Mouse (Mus musculus) heart, embryonic 14.5 days (tissue): ENCODE data around the gene Pprc1. TPM values are rescaled to one million over a fixed set of nuclear protein-coding genes. Genes with fewer than 3 reads are reported as not detected.

ENCODE experiments used
- ATAC-seq: fragments of 200-750 bp; cut with Nextera tagmentation; 2 replicates; pipeline ENCODE4 v1.8.0; 2017; ENCODE audit warnings: low read depth, moderate TSS enrichment; ENCODE audit not compliant: insufficient number of reproducible peaks, insufficient read depth, low FRiP score
- H3K27ac ChIP-seq, 2 experiments: fragments of 200-500 bp in 1 of 2; fragments of 300-500 bp in 1 of 2; sonication (generic) in 1 of 2; replicated peaks in 1 of 2; 2 replicates each; pipeline ENCODE4 v1.5.1; 2012 to 2014; ENCODE audit warnings: low read depth in 2 of 2, low read length in 2 of 2, control low read depth in 1 of 2, mild to moderate bottlenecking in 1 of 2, mixed read lengths in 1 of 2; ENCODE audit not compliant: control insufficient read depth in 1 of 2, insufficient read depth in 1 of 2
- H3K27me3 ChIP-seq: fragments of 300-500 bp; sonication (generic); 2 replicates; pipeline ENCODE4 v1.6.1; 2014; ENCODE audit warnings: mild to moderate bottlenecking, low read length, control low read depth; ENCODE audit not compliant: control insufficient read depth, insufficient read depth
- H3K36me3 ChIP-seq: fragments of 300-500 bp; sonication (generic); 2 replicates; pipeline ENCODE4 v1.6.1; 2014; ENCODE audit warnings: mild to moderate bottlenecking, control low read depth, low read length, mixed read lengths; ENCODE audit not compliant: control insufficient read depth, insufficient read depth
- H3K4me1 ChIP-seq, 2 experiments: fragments of 200-500 bp in 1 of 2; fragments of 300-500 bp in 1 of 2; sonication (generic) in 1 of 2; 2 replicates each; pipeline ENCODE4 v1.6.1; 2012 to 2014; ENCODE audit warnings: low read length in 2 of 2, control low read depth in 1 of 2, mixed read lengths in 1 of 2; ENCODE audit not compliant: control insufficient read depth in 2 of 2, insufficient read depth in 2 of 2
- H3K4me2 ChIP-seq: fragments of 300-500 bp; sonication (generic); 2 replicates; pipeline ENCODE4 v1.6.1; 2014; ENCODE audit warnings: mild to moderate bottlenecking, low read length
- H3K4me3 ChIP-seq, 2 experiments: fragments of 200-500 bp in 1 of 2; fragments of 300-500 bp in 1 of 2; sonication (generic) in 1 of 2; 2 replicates each; pipeline ENCODE4 v1.5.1; 2012 to 2014; ENCODE audit warnings: low read length in 2 of 2, mild to moderate bottlenecking in 2 of 2, control low read depth in 1 of 2, low read depth in 1 of 2, moderate library complexity in 1 of 2; ENCODE audit not compliant: control insufficient read depth in 1 of 2, insufficient read depth in 1 of 2
- H3K9ac ChIP-seq: fragments of 300-500 bp; sonication (generic); 2 replicates; pipeline ENCODE4 v1.6.1; 2014; ENCODE audit warnings: mild to moderate bottlenecking, low read length
- H3K9me3 ChIP-seq: fragments of 300-500 bp; sonication (generic); 2 replicates; pipeline ENCODE4 v1.6.1; 2016; ENCODE audit warnings: low read length, control low read depth; ENCODE audit not compliant: control insufficient read depth
- WGBS: fragments of 180-500 bp; shearing (Covaris S2); extraction: QIAGEN DNeasy Blood & Tissue Kit; methylation state at CpG from one replicate; pipeline ENCODE4 v1.1.7; 2014; 5-methylcytosine and 5-hydroxymethylcytosine counted together
- polyA plus RNA-seq: library from polyadenylated mRNA; unstranded; fragments of >200 nt; fragmentation: Nextera tagmentation; extraction: Ambion mirVana; gene quantifications from 2 replicates; pipeline ENCODE4 v1.2.1, GENCODE M21; 2014

The Pprc1 gene
- polyA plus RNA-seq, 1 experiment from 2014 or later: 26.4 TPM

- H3K9me3 ChIP-seq: no peaks in the 10 kb centered on the region
- H3K4me1 ChIP-seq: peaks cover 56 to 77% of the 10 kb centered on the region in 2 experiments
- 19% methylated on average over 7 of the region's 7 CpGs for WGBS
- ATAC-seq: no peak
- H3K27me3 ChIP-seq: no peaks in the 10 kb centered on the region
- peak overlapping the region; percentile 94 to 99 for H3K27ac ChIP-seq
- H3K4me3 ChIP-seq: peak overlapping the region; percentile 39 to 99
- peak overlapping the region; percentile 94 for H3K4me2 ChIP-seq
- peaks cover under 1% of the 10 kb centered on the region for H3K36me3 ChIP-seq
- H3K9ac ChIP-seq: peak overlapping the region; percentile 100
Measured at GRCm38 (mm10) chr19:46041299-46041932, 3.3 kb upstream of the Pprc1 start.

- under 1% methylated on average over 14 of the region's 14 CpGs for WGBS
- Histone ChIP-seq H3K4me3 (peak overlapping the region; percentile 39 to 99), H3K4me2 (peak overlapping the region; percentile 94), H3K4me1 (peaks cover 54 to 78% of the 10 kb centered on the region in 2 experiments), H3K27ac (peak overlapping the region; percentile 94 to 99), H3K36me3 (no peaks in the 10 kb centered on the region), H3K9me3 (no peaks in the 10 kb centered on the region), H3K27me3 (no peaks in the 10 kb centered on the region), H3K9ac (peak overlapping the region; percentile 100)
- ATAC-seq: peak; percentile 29
Measured at GRCm38 (mm10) chr19:46041933-46042475, 2.7 kb upstream of the Pprc1 start.

GRCm38 (mm10) chr19:46042476-46043011 is 2.1 kb upstream of the Pprc1 start:
- peak overlapping the region; percentile 21 to 99 for H3K4me3 ChIP-seq
- H3K27me3 ChIP-seq: no peaks in the 10 kb centered on the region
- H3K36me3 ChIP-seq: no peaks in the 10 kb centered on the region
- peak overlapping the region; percentile 94 for H3K4me2 ChIP-seq
- H3K27ac ChIP-seq: peak overlapping the region; percentile 94 to 99
- 7% methylated on average over 5 of the region's 6 CpGs for WGBS
- no peaks in the 10 kb centered on the region for H3K9me3 ChIP-seq
- peak overlapping the region; percentile 100 for H3K9ac ChIP-seq
- peaks cover 48 to 76% of the 10 kb centered on the region in 2 experiments for H3K4me1 ChIP-seq
- ATAC-seq: no peak

GRCm38 (mm10) chr19:46043380-46043779 is 1.3 kb upstream of the Pprc1 start:
- peaks cover 41 to 67% of the 10 kb centered on the region in 2 experiments for H3K4me1 ChIP-seq
- peak overlapping the region; percentile 25 to 99 for H3K4me3 ChIP-seq
- 56% methylated on average over 7 of the region's 7 CpGs for WGBS
- H3K27ac ChIP-seq: peak overlapping the region; percentile 94 to 99
- H3K9ac ChIP-seq: peak overlapping the region; percentile 100
- H3K27me3 ChIP-seq: no peaks in the 10 kb centered on the region
- peak overlapping the region; percentile 94 for H3K4me2 ChIP-seq
- no peaks in the 10 kb centered on the region for H3K36me3 ChIP-seq
- ATAC-seq: no peak
- H3K9me3 ChIP-seq: no peaks in the 10 kb centered on the region

GRCm38 (mm10) chr19:46044993-46045695 is 458 bp downstream of the Pprc1 start, which contains the start of gene Ldb1:
Ldb1 (minus strand) TSS chr19:46045214.
- Histone ChIP-seq H3K9me3 (no peaks in the 10 kb centered on the region), H3K27ac (peak within 1 kb of the TSS; percentile 92 to 99), H3K9ac (peak within 1 kb of the TSS; percentile 100), H3K27me3 (no peaks in the 10 kb centered on the region), H3K4me2 (peak within 1 kb of the TSS; percentile 94), H3K4me1 (peaks cover 34 to 58% of the 10 kb centered on the region in 2 experiments), H3K36me3 (no peaks in the 10 kb centered on the region), H3K4me3 (peak within 1 kb of the TSS; percentile 88 to 99)
- under 1% methylated on average over 79 of the region's 84 CpGs for WGBS
- peak; percentile 75 for ATAC-seq

- Histone ChIP-seq H3K4me2 (peak overlapping the region; percentile 94), H3K4me3 (peak overlapping the region; percentile 88 to 99), H3K36me3 (no peaks in the 10 kb centered on the region), H3K9me3 (no peaks in the 10 kb centered on the region), H3K27me3 (no peaks in the 10 kb centered on the region), H3K27ac (peak overlapping the region; percentile 92 to 99), H3K9ac (peak overlapping the region; percentile 100), H3K4me1 (peaks cover 30 to 51% of the 10 kb centered on the region in 2 experiments)
- ATAC-seq: peak; percentile 7
- 0% methylated on average over 7 of the region's 7 CpGs for WGBS
Measured at GRCm38 (mm10) chr19:46045696-46046311, 1.1 kb downstream of the Pprc1 start.

- H3K27ac ChIP-seq: peak overlapping the region in 1 of 2 experiments; percentile 99; a peak in 2 of 4 replicates
- WGBS: 6% methylated on average over 10 of the region's 10 CpGs
- no peaks in the 10 kb centered on the region for H3K36me3 ChIP-seq
- H3K9me3 ChIP-seq: no peaks in the 10 kb centered on the region
- H3K4me3 ChIP-seq: no peak overlapping the region
- H3K4me2 ChIP-seq: peak overlapping the region; percentile 94
- peaks cover 22 to 43% of the 10 kb centered on the region in 2 experiments for H3K4me1 ChIP-seq
- H3K27me3 ChIP-seq: no peaks in the 10 kb centered on the region
- no peak overlapping the region for H3K9ac ChIP-seq
- no peak for ATAC-seq
Measured at GRCm38 (mm10) chr19:46046621-46047025, 1.9 kb downstream of the Pprc1 start.
